Mouse (Mus musculus): ENCODE data around the gene Pcyt2.

DNA sequence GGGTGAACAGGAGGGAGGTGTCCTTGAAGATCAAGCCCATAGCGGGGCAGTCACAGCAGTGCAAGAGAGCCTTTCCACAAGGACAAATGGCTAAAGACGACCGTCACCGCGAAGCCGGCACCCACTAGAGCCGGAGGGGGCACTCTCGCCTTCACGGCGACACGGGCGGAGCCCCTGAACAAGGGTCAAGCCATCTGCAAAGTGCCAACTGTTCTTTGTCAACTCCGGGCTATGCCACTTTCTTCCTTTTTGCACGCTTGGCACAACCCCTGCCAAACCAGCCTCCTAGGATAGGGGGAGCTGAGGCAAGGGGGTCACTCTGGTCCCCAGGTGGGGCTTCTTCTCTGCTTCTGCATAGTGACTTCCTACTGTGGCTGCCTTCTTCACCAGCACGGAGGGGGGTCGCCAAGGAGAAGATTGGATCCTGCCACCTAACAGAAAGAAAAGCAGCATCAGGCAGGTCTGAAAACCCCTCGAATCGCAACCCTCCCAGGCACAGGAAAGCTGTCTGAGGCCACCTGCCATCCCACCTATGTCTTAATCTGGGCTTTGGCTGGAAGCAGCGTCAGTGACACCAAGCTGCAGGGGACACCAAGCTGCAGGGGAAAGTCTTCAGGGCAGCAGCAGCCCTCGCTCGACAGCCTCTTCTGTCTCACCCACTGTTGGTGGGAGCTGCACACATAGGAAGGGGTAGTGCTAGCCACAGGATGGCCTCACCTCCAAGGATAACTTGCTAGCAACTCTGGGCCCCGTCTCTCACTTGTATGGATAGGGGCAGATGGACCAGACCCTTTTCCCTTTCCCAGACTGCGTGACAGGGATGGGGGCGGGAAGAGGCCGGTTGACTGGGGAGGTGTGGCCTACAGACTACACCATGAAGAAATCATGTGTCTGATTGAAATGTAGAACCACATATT lies 1.1 kb upstream of the Pcyt2 start:
- TF ChIP-seq CTCF (IDR thresholded peaks at IDR 0.05; ENCODE audit: extremely low read depth, insufficient read length, insufficient replicate concordance, low read depth, low read length), result no peak
- TF ChIP-seq POLR2A (IDR thresholded peaks at IDR 0.05; ENCODE audit: low read depth, low read length), result no peak

All from small intestine, adult 2 months (tissue).